Mouse (Mus musculus) bone marrow macrophage, adult 2 months (primary cell): ENCODE data around the gene Lyg2.

Experiments
- CTCF ChIP-seq: IDR thresholded peaks from 2 replicates; pipeline ENCODE4 v1.5.1; 2012; ENCODE audit warnings: low read depth, mild to moderate bottlenecking, low read length, moderate library complexity
- POLR2A ChIP-seq: IDR thresholded peaks from 2 replicates; pipeline ENCODE4 v1.6.1; 2012; ENCODE audit warnings: mild to moderate bottlenecking, low read depth, low read length, borderline replicate concordance

GRCm38 (mm10) chr1:37955251-37955650, 39.0 kb upstream of the Lyg2 start:
- TF ChIP-seq POLR2A (no peak), CTCF (no peak)
